14 mouse cellular contexts compared by ENCODE assay signal in genomic region chr8:91171605-91172004, GRCm38 (mm10). TPM values are rescaled to one million over a fixed set of nuclear protein-coding genes. Genes with fewer than 3 reads are reported as not detected.
DNase-seq lines count a peak whose midpoint lies in the region; ATAC-seq lines count a peak whose summit lies in the region.
"Had no signal": no experiment of that assay in that cellular context is flagged by ENCODE, and none has a peak within 500 bp of the region (broad histone marks: within the 10 kb centered on the region; RNA-seq: fewer than 3 reads in every experiment).

No protein-coding gene starts in this region.

- ATAC-seq in neural tube, embryonic 11.5 days (ENCODE audit: insufficient read depth, low FRiP score, low TSS enrichment), result peak; percentile 67
- peak; percentile 76 for ATAC-seq in hindbrain, embryonic 12.5 days (ENCODE audit: low FRiP score)
- peak; percentile 77 for ATAC-seq in midbrain, embryonic 12.5 days (ENCODE audit: low FRiP score, low read depth)

- H3K27ac ChIP-seq in neural tube, embryonic 11.5 days (ENCODE audit: low read depth, low read length), result no peak overlapping the region
- 0 out of 2 replicates have a peak overlapping the region, but pooled peaks have one; percentile 19 for H3K27ac ChIP-seq in hindbrain, embryonic 12.5 days
- H3K27ac ChIP-seq in midbrain, embryonic 12.5 days (replicated peaks), result peak overlapping the region; percentile 49; the same call in 1 of the 2 replicates

- H3K4me1 ChIP-seq in neural tube, embryonic 11.5 days (ENCODE audit: control insufficient read depth, insufficient read depth, low read length), result peaks cover 11% of the 10 kb centered on the region; the same call in 1 of the 2 replicates
- peaks cover 20% of the 10 kb centered on the region for H3K4me1 ChIP-seq in hindbrain, embryonic 12.5 days
- H3K4me1 ChIP-seq in midbrain, embryonic 12.5 days, result peaks cover 22% of the 10 kb centered on the region

- H3K4me2 ChIP-seq in neural tube, embryonic 11.5 days (ENCODE audit: low read depth), result no peak overlapping the region
- peak overlapping the region; percentile 15; the same call in 1 of the 2 replicates for H3K4me2 ChIP-seq in hindbrain, embryonic 12.5 days (replicated peaks)
- peak overlapping the region; percentile 44 for H3K4me2 ChIP-seq in midbrain, embryonic 12.5 days (replicated peaks)

- no peaks in the 10 kb centered on the region for H3K36me3 ChIP-seq in neural tube, embryonic 11.5 days (ENCODE audit: control insufficient read depth, insufficient read depth, low read length)
- no peaks in the 10 kb centered on the region for H3K36me3 ChIP-seq in hindbrain, embryonic 12.5 days
- H3K36me3 ChIP-seq in midbrain, embryonic 12.5 days, result no peaks in the 10 kb centered on the region

- H3K9me3 ChIP-seq in neural tube, embryonic 11.5 days (ENCODE audit: control insufficient read depth, low read length), result no peaks in the 10 kb centered on the region
- no peaks in the 10 kb centered on the region for H3K9me3 ChIP-seq in hindbrain, embryonic 12.5 days (replicated peaks)
- no peaks in the 10 kb centered on the region for H3K9me3 ChIP-seq in midbrain, embryonic 12.5 days

- H3K9ac ChIP-seq in neural tube, embryonic 11.5 days (ENCODE audit: low read length), result no peak overlapping the region
- H3K9ac ChIP-seq in hindbrain, embryonic 12.5 days, result no peak overlapping the region
- no peak overlapping the region for H3K9ac ChIP-seq in midbrain, embryonic 12.5 days (replicated peaks)

- peak; percentile 47 for DNase-seq in neural tube, embryonic 11.5 days (ENCODE audit: low spot score)
- no peak for DNase-seq in neural tube, embryonic 10.5 days (ENCODE audit: extremely low spot score, low spot score)
- DNase-seq in urinary bladder, postnatal 36 days (ENCODE audit: low spot score in 2 of 2), result no peak
- no peak for DNase-seq in right cerebral cortex, adult 2 months (ENCODE audit: low spot score in 2 of 2)
- DNase-seq in adrenal gland, postnatal 25 days, result no peak
- no peak for DNase-seq in layer of hippocampus, adult 11-12 months (ENCODE audit: low spot score)
- DNase-seq: adrenal gland, postnatal 14 days; cerebellum, adult 8-10 months; gastrocnemius, postnatal 36 days; heart, postnatal 10 days; kidney, adult 9 months; thymus, postnatal 25 days had no signal

- no peak overlapping the region for H3K4me3 ChIP-seq in neural tube, embryonic 11.5 days (ENCODE audit: low read depth, low read length)
- no peak overlapping the region for H3K4me3 ChIP-seq in hindbrain, embryonic 12.5 days
- no peak overlapping the region for H3K4me3 ChIP-seq in midbrain, embryonic 12.5 days

- 26% methylated on average over 13 of the region's 13 CpGs for WGBS in neural tube, embryonic 11.5 days
- WGBS in hindbrain, embryonic 12.5 days, result 40% methylated on average over 13 of the region's 13 CpGs
- WGBS in midbrain, embryonic 12.5 days, result 53% methylated on average over 13 of the region's 13 CpGs

- no peaks in the 10 kb centered on the region for H3K27me3 ChIP-seq in neural tube, embryonic 11.5 days (ENCODE audit: control insufficient read depth, insufficient read depth, low read length)
- H3K27me3 ChIP-seq in hindbrain, embryonic 12.5 days, result no peaks in the 10 kb centered on the region
- H3K27me3 ChIP-seq in midbrain, embryonic 12.5 days, result peaks cover 22% of the 10 kb centered on the region

RNA-seq across cellular contexts. Expression of gene Aktip, which starts 28.2 kb away (rescaled TPM):
- 73.7 and 82.0 TPM in 2 replicates for polyA plus RNA-seq in neural tube, embryonic 11.5 days (2014; fragmentation: Nextera tagmentation; extraction: Ambion mirVana)
- polyA plus RNA-seq in hindbrain, embryonic 12.5 days (2016; fragmentation: Nextera tagmentation; extraction: Ambion mirVana), result 88.9 and 92.1 TPM in 2 replicates
- polyA plus RNA-seq in midbrain, embryonic 12.5 days (2016; fragmentation: Nextera tagmentation; extraction: Ambion mirVana), result 107 TPM in 2 replicates
- total RNA-seq in adrenal gland, postnatal 25 days (2021), result 37.8 and 39.6 TPM in 2 replicates
